Mouse (Mus musculus) heart, embryonic 13.5 days (tissue): Measurements from ENCODE around the gene Sash1. TPM values are rescaled to one million over a fixed set of nuclear protein-coding genes. Genes with fewer than 3 reads are reported as not detected.

Source experiments
- ATAC-seq: fragments of 200-750 bp; cut with Nextera tagmentation; 2 replicates; pipeline ENCODE4 v1.8.0; 2017; ENCODE audit warnings: moderate TSS enrichment; ENCODE audit not compliant: insufficient number of reproducible peaks, low FRiP score, low TSS enrichment; ENCODE audit errors: extremely low read depth
- H3K27ac ChIP-seq: fragments of 300-500 bp; sonication (generic); replicated peaks from 2 replicates; pipeline ENCODE4 v1.5.1; 2015; ENCODE audit warnings: moderate library complexity, mild to moderate bottlenecking, inconsistent platforms
- H3K27me3 ChIP-seq: fragments of 300-500 bp; sonication (generic); replicated peaks from 2 replicates; pipeline ENCODE4 v1.6.1; 2015; ENCODE audit warnings: mild to moderate bottlenecking, inconsistent platforms
- H3K36me3 ChIP-seq: fragments of 300-500 bp; sonication (generic); 2 replicates; pipeline ENCODE4 v1.6.1; 2015; ENCODE audit warnings: mild to moderate bottlenecking, inconsistent platforms
- H3K4me1 ChIP-seq: fragments of 300-500 bp; sonication (generic); 2 replicates; pipeline ENCODE4 v1.6.1; 2015; ENCODE audit warnings: inconsistent platforms
- H3K4me2 ChIP-seq: fragments of 300-500 bp; sonication (generic); 2 replicates; pipeline ENCODE4 v1.6.1; 2015; ENCODE audit warnings: inconsistent platforms, mild to moderate bottlenecking, moderate library complexity
- H3K4me3 ChIP-seq: fragments of 300-500 bp; sonication (generic); 2 replicates; pipeline ENCODE4 v1.5.1; 2015; ENCODE audit warnings: moderate library complexity, mild to moderate bottlenecking, inconsistent platforms
- H3K9ac ChIP-seq: fragments of 300-500 bp; sonication (generic); 2 replicates; pipeline ENCODE4 v1.6.1; 2015; ENCODE audit warnings: inconsistent platforms, mild to moderate bottlenecking, moderate library complexity
- H3K9me3 ChIP-seq: fragments of 300-500 bp; sonication (generic); 2 replicates; pipeline ENCODE4 v1.6.1; 2016; ENCODE audit warnings: inconsistent platforms
- WGBS: fragments of 180-500 bp; shearing (Covaris S2); methylation state at CpG from one replicate; pipeline ENCODE4 v1.1.7; 2015; ENCODE audit warnings: mixed read lengths; 5-methylcytosine and 5-hydroxymethylcytosine counted together
- polyA plus RNA-seq: library from polyadenylated mRNA; unstranded; fragments of >200 nt; fragmentation: Nextera tagmentation; extraction: Ambion mirVana; gene quantifications from 2 replicates; pipeline ENCODE4 v1.2.1, GENCODE M21; 2015

Gene Sash1
- polyA plus RNA-seq, 1 experiment from 2014 or later = 3.3 TPM

DNA sequence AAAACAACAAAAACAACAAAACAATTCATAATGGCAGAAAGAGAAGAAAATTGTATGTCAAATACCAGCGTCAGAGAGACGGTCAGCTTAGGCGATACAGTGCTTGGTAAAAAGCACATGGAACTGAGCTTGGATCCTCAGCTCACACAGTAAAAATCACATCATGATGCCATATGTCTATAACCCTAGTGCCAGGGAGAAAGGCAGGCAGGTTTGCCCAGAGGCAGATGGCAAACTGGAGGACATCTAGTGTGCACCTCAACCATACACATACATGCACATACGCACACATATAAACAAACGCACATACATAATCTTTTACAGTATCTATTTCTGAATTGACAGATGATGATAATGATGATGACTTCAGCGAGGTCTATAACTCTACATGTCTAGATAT lies 96.8 kb downstream of the Sash1 start:
- H3K4me2 ChIP-seq = no peak overlapping the region
- H3K27ac ChIP-seq = no peak overlapping the region
- 91% methylated on average over 6 of the region's 6 CpGs for WGBS
- no peaks in the 10 kb centered on the region for H3K9me3 ChIP-seq
- H3K4me3 ChIP-seq = no peak overlapping the region
- peaks cover 22% of the 10 kb centered on the region for H3K36me3 ChIP-seq
- H3K27me3 ChIP-seq = no peaks in the 10 kb centered on the region
- ATAC-seq = no peak
- H3K9ac ChIP-seq = no peak overlapping the region
- peaks cover 16% of the 10 kb centered on the region for H3K4me1 ChIP-seq

DNA sequence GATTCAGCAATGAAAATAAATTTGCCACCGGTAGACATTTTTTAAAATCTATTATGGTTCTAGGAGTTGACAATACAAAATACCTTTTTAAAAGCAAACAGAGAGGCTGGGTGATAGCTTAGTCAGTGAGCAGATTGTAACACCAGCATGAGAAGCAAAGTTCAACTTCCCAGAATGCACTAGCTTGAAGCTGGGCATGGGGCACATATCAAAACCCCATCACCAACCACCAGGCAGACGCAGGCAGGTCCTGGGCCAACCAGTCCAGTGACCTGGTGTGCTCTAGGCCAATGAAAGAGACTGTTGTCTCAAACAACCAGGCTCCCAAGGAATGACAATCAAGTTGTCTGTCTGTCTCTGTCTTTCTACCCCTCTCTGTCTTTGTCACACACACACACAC lies 98.6 kb downstream of the Sash1 start:
- H3K9ac ChIP-seq = no peak overlapping the region
- H3K27ac ChIP-seq = no peak overlapping the region
- H3K36me3 ChIP-seq = peaks cover 39% of the 10 kb centered on the region
- no peaks in the 10 kb centered on the region for H3K27me3 ChIP-seq
- no peak overlapping the region for H3K4me3 ChIP-seq
- no peaks in the 10 kb centered on the region for H3K9me3 ChIP-seq
- whole genome bisulfite sequencing = 66% methylated on average over 2 of the region's 2 CpGs
- no peak overlapping the region for H3K4me2 ChIP-seq
- H3K4me1 ChIP-seq = peaks cover 16% of the 10 kb centered on the region
- no peak for ATAC-seq

DNA sequence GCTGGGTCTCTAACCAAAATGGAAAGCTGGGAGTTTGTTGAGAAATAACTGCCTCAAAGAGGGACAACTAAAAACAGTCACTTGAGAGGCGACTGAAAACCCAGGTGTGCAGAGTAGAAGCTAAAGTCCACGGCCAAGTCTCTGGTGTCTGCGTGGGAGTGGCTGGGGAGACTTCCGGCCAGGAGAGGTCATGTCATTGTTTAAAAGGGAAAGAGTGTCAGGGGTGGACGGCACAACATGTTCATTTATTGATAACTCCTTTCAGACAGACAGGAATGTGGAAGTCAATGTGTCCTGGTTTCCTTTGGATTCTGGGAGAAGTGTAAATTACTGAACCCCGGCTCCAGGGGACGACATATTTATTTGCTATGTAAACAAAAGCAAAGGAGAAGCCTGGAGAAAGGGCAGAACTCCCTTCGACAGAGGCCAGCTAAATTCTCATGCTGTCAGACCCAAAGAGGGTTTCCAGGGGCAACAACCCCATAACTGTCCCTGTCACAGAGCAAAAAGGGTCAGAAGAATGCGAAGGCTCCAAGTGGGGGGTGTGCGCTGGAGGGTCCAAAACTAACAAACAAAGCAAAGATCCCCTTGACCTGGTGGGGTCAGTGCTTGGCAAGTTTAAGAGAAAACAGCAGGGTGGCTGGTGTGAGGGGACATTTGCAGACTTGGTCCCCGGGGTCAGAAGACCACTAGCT lies 100.3 kb downstream of the Sash1 start:
- no peak overlapping the region for H3K4me2 ChIP-seq
- peaks cover 44% of the 10 kb centered on the region for H3K36me3 ChIP-seq
- H3K9ac ChIP-seq = no peak overlapping the region
- no peak overlapping the region for H3K4me3 ChIP-seq
- no peak for ATAC-seq
- peaks cover 16% of the 10 kb centered on the region for H3K4me1 ChIP-seq
- H3K27me3 ChIP-seq = no peaks in the 10 kb centered on the region
- no peaks in the 10 kb centered on the region for H3K9me3 ChIP-seq
- 0 out of 2 replicates have a peak overlapping the region, but pooled peaks have one; percentile 8 for H3K27ac ChIP-seq
- WGBS = 47% methylated on average over 11 of the region's 11 CpGs

GRCm38 (mm10) chr10:8781876-8782372 lies 103.9 kb downstream of the Sash1 start:
- Histone ChIP-seq H3K4me3 (no peak overlapping the region), H3K36me3 (peaks cover 67% of the 10 kb centered on the region), H3K9me3 (no peaks in the 10 kb centered on the region), H3K4me2 (no peak overlapping the region), H3K9ac (no peak overlapping the region), H3K27ac (no peak overlapping the region), H3K27me3 (no peaks in the 10 kb centered on the region), H3K4me1 (peaks cover 16% of the 10 kb centered on the region)
- 83% methylated on average over 10 of the region's 10 CpGs for WGBS
- ATAC-seq = no peak

GRCm38 (mm10) chr10:8779842-8780241 lies 106.0 kb downstream of the Sash1 start:
- no peak overlapping the region for H3K27ac ChIP-seq
- peaks cover 8% of the 10 kb centered on the region; the same call in 1 of the 2 replicates for H3K4me1 ChIP-seq
- H3K27me3 ChIP-seq = no peaks in the 10 kb centered on the region
- no peak for ATAC-seq
- H3K4me3 ChIP-seq = no peak overlapping the region
- 80% methylated on average over 4 of the region's 4 CpGs for WGBS
- H3K36me3 ChIP-seq = peaks cover 75% of the 10 kb centered on the region
- no peaks in the 10 kb centered on the region; the same call in 1 of the 2 replicates for H3K9me3 ChIP-seq
- no peak overlapping the region for H3K9ac ChIP-seq
- H3K4me2 ChIP-seq = no peak overlapping the region

DNA sequence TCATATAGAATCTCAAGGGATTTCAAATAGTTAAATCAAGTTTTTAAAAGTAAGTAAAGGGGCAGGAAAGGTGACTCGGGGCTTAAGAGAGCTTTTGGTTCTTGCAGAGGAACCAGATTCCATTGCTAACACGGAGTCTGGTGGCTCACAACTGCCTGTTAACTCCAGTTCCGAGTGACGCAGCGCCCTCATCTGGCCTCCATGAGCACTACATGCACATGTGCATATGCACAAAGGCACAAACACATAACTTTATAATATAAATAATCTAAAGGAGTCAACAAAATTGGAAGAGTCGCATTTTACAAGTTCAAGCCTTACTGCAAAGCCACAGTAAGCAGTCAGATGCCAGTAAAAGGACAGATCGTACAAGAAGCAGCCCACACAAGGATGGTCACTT lies 107.0 kb downstream of the Sash1 start:
- no peaks in the 10 kb centered on the region; the same call in 1 of the 2 replicates for H3K9me3 ChIP-seq
- no peak overlapping the region for H3K27ac ChIP-seq
- no peak for ATAC-seq
- H3K4me2 ChIP-seq = no peak overlapping the region
- WGBS = 82% methylated on average over 7 of the region's 7 CpGs
- H3K27me3 ChIP-seq = no peaks in the 10 kb centered on the region
- peaks cover 67% of the 10 kb centered on the region for H3K36me3 ChIP-seq
- H3K4me3 ChIP-seq = no peak overlapping the region
- H3K4me1 ChIP-seq = peaks cover 8% of the 10 kb centered on the region; the same call in 1 of the 2 replicates
- no peak overlapping the region for H3K9ac ChIP-seq

- Histone ChIP-seq H3K9me3 (no peaks in the 10 kb centered on the region; the same call in 1 of the 2 replicates), H3K4me3 (no peak overlapping the region), H3K4me2 (no peak overlapping the region), H3K4me1 (peaks cover 10% of the 10 kb centered on the region), H3K9ac (no peak overlapping the region), H3K27me3 (no peaks in the 10 kb centered on the region), H3K36me3 (peaks cover 58% of the 10 kb centered on the region), H3K27ac (no peak overlapping the region)
- no peak for ATAC-seq
- 83% methylated on average over 12 of the region's 12 CpGs for WGBS
Measured at GRCm38 (mm10) chr10:8777552-8778253, 108.2 kb downstream of the Sash1 start.

DNA sequence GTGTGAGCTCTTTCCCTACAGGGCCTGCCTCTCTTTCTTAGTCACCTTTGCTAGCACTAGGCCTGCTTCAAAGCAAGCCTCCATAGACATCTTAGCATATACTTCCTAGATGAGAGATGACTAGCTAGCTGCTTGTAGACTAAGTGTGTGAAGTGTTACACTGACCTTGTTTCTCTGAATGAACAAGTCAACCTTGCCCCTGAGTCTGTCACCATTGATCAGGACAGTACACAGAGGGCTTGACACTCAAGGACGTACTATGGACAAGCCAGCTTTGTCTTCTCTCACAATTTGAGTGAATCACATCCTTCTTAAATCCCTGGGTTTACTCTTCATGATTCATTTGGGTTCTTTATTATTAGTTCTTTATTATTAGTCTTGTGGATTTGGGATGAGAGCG lies 109.1 kb downstream of the Sash1 start:
- 94% methylated on average over 2 of the region's 2 CpGs for WGBS
- no peaks in the 10 kb centered on the region; the same call in 1 of the 2 replicates for H3K9me3 ChIP-seq
- no peak overlapping the region for H3K9ac ChIP-seq
- no peak overlapping the region for H3K4me2 ChIP-seq
- H3K36me3 ChIP-seq = peaks cover 51% of the 10 kb centered on the region
- no peak overlapping the region for H3K4me3 ChIP-seq
- H3K27me3 ChIP-seq = no peaks in the 10 kb centered on the region
- no peak overlapping the region for H3K27ac ChIP-seq
- H3K4me1 ChIP-seq = peaks cover 19% of the 10 kb centered on the region
- ATAC-seq = no peak

DNA sequence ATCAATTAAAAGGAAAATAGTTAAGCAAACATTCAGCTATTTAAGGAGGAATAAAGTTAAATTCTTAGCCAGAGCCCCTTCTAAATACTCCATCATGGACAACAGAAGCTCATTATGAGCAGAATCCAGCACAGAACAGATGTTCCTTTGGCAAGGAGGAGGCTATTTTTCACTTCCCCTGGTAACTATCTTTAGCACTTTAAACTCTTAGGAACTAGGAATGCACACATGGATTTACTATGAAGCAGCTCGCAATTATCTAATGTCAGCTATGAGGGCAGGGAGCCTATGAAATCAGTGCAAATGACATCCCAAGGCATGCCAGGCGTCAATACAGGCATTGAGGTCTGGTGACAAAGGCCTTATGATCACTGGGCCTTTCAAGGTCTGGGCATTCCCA lies 110.1 kb downstream of the Sash1 start:
- Histone ChIP-seq H3K36me3 (peaks cover 48% of the 10 kb centered on the region), H3K9ac (no peak overlapping the region), H3K27ac (0 out of 2 replicates have a peak overlapping the region, but pooled peaks have one; percentile 13), H3K4me3 (no peak overlapping the region), H3K4me2 (no peak overlapping the region), H3K27me3 (no peaks in the 10 kb centered on the region), H3K9me3 (no peaks in the 10 kb centered on the region; the same call in 1 of the 2 replicates), H3K4me1 (peaks cover 20% of the 10 kb centered on the region)
- 58% methylated on average over 2 of the region's 2 CpGs for WGBS
- ATAC-seq = no peak

- H3K27ac ChIP-seq = peak overlapping the region; percentile 56
- 52% methylated on average over 4 of the region's 4 CpGs for WGBS
Measured at GRCm38 (mm10) chr10:8772464-8773209, 113.2 kb downstream of the Sash1 start.

More at GRCm38 (mm10) chr10:8772464-8773209, 113.2 kb downstream of the Sash1 start:
- no peak overlapping the region for H3K4me3 ChIP-seq
- no peaks in the 10 kb centered on the region for H3K27me3 ChIP-seq
- peaks cover 20% of the 10 kb centered on the region for H3K4me1 ChIP-seq
- ATAC-seq = no peak
- H3K9me3 ChIP-seq = no peaks in the 10 kb centered on the region; the same call in 1 of the 2 replicates
- no peak overlapping the region for H3K9ac ChIP-seq
- peaks cover 32% of the 10 kb centered on the region for H3K36me3 ChIP-seq
- H3K4me2 ChIP-seq = no peak overlapping the region
